Mouse (Mus musculus) layer of hippocampus, adult 18-20 months (tissue): ENCODE results near the gene Amz2. TPM values are rescaled to one million over a fixed set of nuclear protein-coding genes. Genes with fewer than 3 reads are reported as not detected.

Experiments
- DNase-seq, 2 experiments: peaks; one replicate each; pipeline ENCODE4 v3.0.0; 2022; ENCODE audit warnings: low spot score in 2 of 2
- total RNA-seq, 2 experiments: library from RNA; stranded (reverse); gene quantifications; 2 replicates each; pipeline ENCODE4 v1.2.3; 2021

The Amz2 gene
- total RNA-seq, 2 experiments from 2014 or later: 56.2 to 56.7 TPM

- no peak for DNase-seq
Measured at GRCm38 (mm10) chr11:109420567-109420962, 5.2 kb upstream of the Amz2 start.

GRCm38 (mm10) chr11:109421205-109421604 lies 4.5 kb upstream of the Amz2 start:
- DNase-seq: no peak

- no peak for DNase-seq
Measured at GRCm38 (mm10) chr11:109422263-109422662, 3.5 kb upstream of the Amz2 start.

GRCm38 (mm10) chr11:109423294-109423693 lies 2.5 kb upstream of the Amz2 start:
- DNase-seq: no peak

- no peak for DNase-seq
Measured at GRCm38 (mm10) chr11:109426272-109426586, 483 bp downstream of the Amz2 start.

- no peak for DNase-seq
Measured at GRCm38 (mm10) chr11:109427353-109427752, 1.6 kb downstream of the Amz2 start.

GRCm38 (mm10) chr11:109434233-109434798 lies 8.6 kb downstream of the Amz2 start:
- no peak for DNase-seq

- no peak for DNase-seq
Measured at GRCm38 (mm10) chr11:109436889-109437288, 11.1 kb downstream of the Amz2 start.

- no peak for DNase-seq
Measured at GRCm38 (mm10) chr11:109439209-109439608, 13.5 kb downstream of the Amz2 start.

- DNase-seq: peak; percentile 47 to 66
Measured at GRCm38 (mm10) chr11:109439829-109440340, 14.1 kb downstream of the Amz2 start.

- no peak for DNase-seq
Measured at GRCm38 (mm10) chr11:109440641-109441040, 14.9 kb downstream of the Amz2 start.

- peak in 1 of 2 experiments; percentile 39 for DNase-seq
Measured at GRCm38 (mm10) chr11:109441119-109441518, 15.4 kb downstream of the Amz2 start.

GRCm38 (mm10) chr11:109442166-109442730 lies 16.5 kb downstream of the Amz2 start:
- DNase-seq: no peak

- no peak for DNase-seq
Measured at GRCm38 (mm10) chr11:109443468-109444263, 17.9 kb downstream of the Amz2 start.

GRCm38 (mm10) chr11:109444600-109444999 lies 18.9 kb downstream of the Amz2 start:
- DNase-seq: no peak

GRCm38 (mm10) chr11:109445438-109446035 lies 19.8 kb downstream of the Amz2 start:
- DNase-seq: peak in 1 of 2 experiments; percentile 65

GRCm38 (mm10) chr11:109451169-109451568 lies 25.4 kb downstream of the Amz2 start:
- no peak for DNase-seq

- DNase-seq: no peak
Measured at GRCm38 (mm10) chr11:109456261-109456660, 30.5 kb downstream of the Amz2 start.

- DNase-seq: no peak
Measured at GRCm38 (mm10) chr11:109458165-109458564, 32.4 kb downstream of the Amz2 start.

GRCm38 (mm10) chr11:109460586-109460985 lies 34.8 kb downstream of the Amz2 start:
- no peak for DNase-seq

- no peak for DNase-seq
Measured at GRCm38 (mm10) chr11:109465068-109465467, 39.3 kb downstream of the Amz2 start.

GRCm38 (mm10) chr11:109466987-109467386 lies 41.2 kb downstream of the Amz2 start:
- no peak for DNase-seq
